Mouse (Mus musculus) MEL (cell line): ENCODE measurements around the gene Acap1.

ENCODE experiments used
- CTCF ChIP-seq, 3 experiments: IDR thresholded peaks in 2 of 3; conservative IDR thresholded peaks in 1 of 3; 2 replicates each; pipeline ENCODE4 v1.5.1; 2011 to 2012; ENCODE audit warnings: low read length in 3 of 3, low read depth in 2 of 3, mild to moderate bottlenecking in 2 of 3, improper control_type of control experiment in 1 of 3, inconsistent platforms in 1 of 3, mixed read lengths in 1 of 3, moderate library complexity in 1 of 3; ENCODE audit not compliant: control insufficient read depth in 1 of 3, insufficient read depth in 1 of 3, poor library complexity in 1 of 3, severe bottlenecking in 1 of 3
- EP300 ChIP-seq, 2 experiments: IDR thresholded peaks; 2 replicates each; pipeline ENCODE4 v1.6.1; 2011; ENCODE audit warnings: improper control_type of control experiment in 2 of 2, low read length in 2 of 2, low read depth in 1 of 2, mild to moderate bottlenecking in 1 of 2
- GATA1 ChIP-seq: IDR thresholded peaks from 2 replicates; pipeline ENCODE4 v1.6.1; 2011; ENCODE audit warnings: low read depth, low read length, improper control_type of control experiment
- POLR2A ChIP-seq, 2 experiments: IDR thresholded peaks; 2 replicates each; pipeline ENCODE4 v1.6.1; 2011 to 2012; ENCODE audit warnings: low read length in 2 of 2, mild to moderate bottlenecking in 2 of 2, control low read depth in 1 of 2, improper control_type of control experiment in 1 of 2, low read depth in 1 of 2, moderate library complexity in 1 of 2; ENCODE audit not compliant: control insufficient read depth in 1 of 2, insufficient read depth in 1 of 2, poor library complexity in 1 of 2
- SIN3A ChIP-seq: IDR thresholded peaks from 2 replicates; pipeline ENCODE4 v1.6.1; 2012; ENCODE audit warnings: low read length, improper control_type of control experiment, inconsistent platforms
- UBTF ChIP-seq: IDR thresholded peaks from 2 replicates; pipeline ENCODE4 v1.6.1; 2012; ENCODE audit warnings: low read depth, mild to moderate bottlenecking, inconsistent platforms, low read length, improper control_type of control experiment, moderate library complexity, borderline replicate concordance; ENCODE audit not compliant: insufficient read depth
- USF1 ChIP-seq: IDR thresholded peaks from 2 replicates; pipeline ENCODE4 v1.6.1; 2014; ENCODE audit warnings: low read depth, mild to moderate bottlenecking, inconsistent platforms, low read length, improper control_type of control experiment, moderate library complexity
- ZC3H11A ChIP-seq: IDR thresholded peaks from 2 replicates; pipeline ENCODE4 v1.6.1; 2012; ENCODE audit warnings: low read depth, mild to moderate bottlenecking, inconsistent platforms, low read length, improper control_type of control experiment

GRCm38 (mm10) chr11:69937385-69937784 is 42.0 kb upstream of the Acap1 start:
- TF ChIP-seq EP300 (IDR thresholded peaks at IDR 0.05; ENCODE audit: low read depth in 1 of 2, low read length in 2 of 2) (no peak), CTCF (IDR thresholded peaks at IDR 0.05 in 2 of 3, conservative IDR thresholded peaks at IDR 0.05 in 1 of 3; ENCODE audit: control insufficient read depth in 1 of 3, insufficient read depth in 1 of 3, low read depth in 2 of 3, low read length in 3 of 3, poor library complexity in 1 of 3, severe bottlenecking in 1 of 3) (no peak), UBTF (no peak), ZC3H11A (no peak), SIN3A (no peak), POLR2A (IDR thresholded peaks at IDR 0.05; ENCODE audit: control insufficient read depth in 1 of 2, insufficient read depth in 1 of 2, low read depth in 1 of 2, low read length in 2 of 2, poor library complexity in 1 of 2) (no peak), USF1 (no peak), GATA1 (no peak)
